Mouse (Mus musculus) layer of hippocampus, adult 18-20 months (tissue): Measurements from ENCODE around the gene Slfn4. TPM values are rescaled to one million over a fixed set of nuclear protein-coding genes. Genes with fewer than 3 reads are reported as not detected.

ENCODE experiments used
- total RNA-seq, 2 experiments: library from RNA; stranded (reverse); gene quantifications; 2 replicates each; pipeline ENCODE4 v1.2.3; 2021

Gene Slfn4
- total RNA-seq, 2 experiments from 2014 or later: 0.17 TPM; not detected in 1

Other genes with a start within 250 kb of the Slfn4 start
- 1 to 10 TPM; 2.9 to 3.4 TPM for gene Slfn5, start 223.8 kb upstream of the Slfn4 start, total RNA-seq
- under 1 TPM; 0.10 to 0.36 TPM for gene Slfn9, start 183.4 kb upstream of the Slfn4 start, total RNA-seq
- under 1 TPM; 0.32 to 0.46 TPM for gene Slfn8, start 154.4 kb upstream of the Slfn4 start, total RNA-seq
- gene Slfn2, start 110.1 kb upstream of the Slfn4 start, total RNA-seq: 1 to 10 TPM in 1 of 2 experiments, under 1 TPM in 1; 0.62 to 1.1 TPM
- not detected for gene Slfn1, start 58.3 kb upstream of the Slfn4 start, total RNA-seq
- under 1 TPM; 0.48 to 0.52 TPM for gene Slfn3, start 16.1 kb downstream of the Slfn4 start, total RNA-seq
- gene Slfn14, start 111.5 kb downstream of the Slfn4 start, total RNA-seq: not detected
- gene Ap2b1, start 123.8 kb downstream of the Slfn4 start, total RNA-seq: 100 to 1,000 TPM; 320 to 324 TPM
- 10 to 100 TPM in 1 of 2 experiments, 1 to 10 TPM in 1; 9.9 to 12.9 TPM for gene Pex12, start 127.4 kb downstream of the Slfn4 start, total RNA-seq
- gene Rasl10b, start 234.0 kb downstream of the Slfn4 start, total RNA-seq: 100 to 1,000 TPM; 243 to 245 TPM